Mouse (Mus musculus) erythroblast, embryonic 14.5 days (primary cell): ENCODE data around the gene Acat3.

Experiments
- GATA1 ChIP-seq: IDR thresholded peaks from 2 replicates; pipeline ENCODE4 v1.6.1; 2012; ENCODE audit warnings: low read length, inconsistent platforms, mixed read lengths
- TAL1 ChIP-seq: IDR thresholded peaks from 3 replicates; pipeline ENCODE4 v1.6.1; 2012; ENCODE audit warnings: low read length, inconsistent platforms, mixed read lengths

DNA sequence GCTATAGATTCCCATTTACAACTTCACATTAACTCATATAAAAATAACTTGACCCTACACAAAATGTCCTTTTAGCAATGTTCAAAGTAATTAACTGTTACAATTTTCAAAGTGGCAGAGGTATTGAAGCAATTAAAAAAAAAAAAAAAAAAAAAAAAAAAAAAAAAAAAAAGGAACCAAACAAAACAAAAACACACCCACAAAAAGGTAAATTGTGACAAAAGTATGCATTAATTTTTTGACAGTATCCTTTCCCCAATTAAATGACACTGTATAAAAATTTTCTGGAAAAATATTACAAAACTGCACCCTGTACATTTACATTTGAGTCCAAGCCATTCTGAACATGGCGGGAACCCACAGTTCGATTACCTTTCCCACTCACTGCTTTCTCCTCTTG lies 26.8 kb upstream of the Acat3 start:
- no peak for TF ChIP-seq GATA1
- TF ChIP-seq TAL1, result no peak
